In the genomic region with DNA sequence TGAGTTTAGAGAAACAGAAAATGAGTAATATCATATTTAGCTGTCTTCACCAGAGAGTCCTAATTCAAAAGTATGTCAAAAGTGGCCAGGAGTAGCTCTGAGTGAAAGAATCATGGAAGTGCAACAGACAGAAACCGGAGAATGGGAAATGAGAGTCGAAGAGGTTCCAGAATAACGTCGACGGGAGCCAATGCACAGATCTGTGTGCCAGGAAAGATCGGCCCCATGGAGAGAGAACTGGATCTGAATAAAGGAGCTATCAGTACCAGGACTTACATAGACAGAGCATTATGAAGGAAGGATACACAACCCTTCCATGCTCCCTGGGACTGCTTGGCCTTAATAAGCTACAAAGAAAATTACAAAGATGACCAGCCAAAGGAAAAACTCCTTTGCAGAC, we compare ENCODE assay signal across 18 mouse cellular contexts.
"Had no signal": no experiment of that assay in that cellular context is flagged by ENCODE, and none has a peak within 500 bp of the region (broad histone marks: within the 10 kb centered on the region; RNA-seq: fewer than 3 reads in every experiment).

No protein-coding gene starts in this region.

- H3K9me3 ChIP-seq: midbrain, embryonic 10.5 days; midbrain, embryonic 15.5 days; neural tube, embryonic 15.5 days had no signal

- H3K9ac ChIP-seq: lung, embryonic 14.5 days; midbrain, embryonic 13.5 days; midbrain, embryonic 15.5 days; neural tube, embryonic 13.5 days; neural tube, embryonic 15.5 days had no signal

- H3K4me1 ChIP-seq: midbrain, embryonic 10.5 days; midbrain, embryonic 13.5 days; midbrain, embryonic 15.5 days; neural tube, embryonic 13.5 days; neural tube, embryonic 15.5 days had no signal

- H3K27me3 ChIP-seq: midbrain, embryonic 13.5 days; midbrain, embryonic 15.5 days; neural tube, embryonic 13.5 days; neural tube, embryonic 15.5 days had no signal

- H3K4me3 ChIP-seq: midbrain, embryonic 10.5 days; midbrain, embryonic 13.5 days; midbrain, embryonic 15.5 days; myocyte; neural tube, embryonic 13.5 days; neural tube, embryonic 15.5 days had no signal

- H3K4me2 ChIP-seq: lung, embryonic 14.5 days; midbrain, embryonic 13.5 days; midbrain, embryonic 15.5 days; neural tube, embryonic 13.5 days; neural tube, embryonic 15.5 days had no signal

- DNase-seq: lung, adult 18-20 months; lung, embryonic 14.5 days; lung, postnatal 10 days; lung, postnatal 4 days; retina, postnatal 1 day; right cerebral cortex, adult 18-20 months; right cerebral cortex, postnatal 25 days; right cerebral cortex, postnatal 4 days; spleen, adult 18-20 months; thymus, adult 18-20 months; thymus, postnatal 14 days; thymus, postnatal 36 days had no signal

- H3K36me3 ChIP-seq: midbrain, embryonic 10.5 days; midbrain, embryonic 13.5 days; midbrain, embryonic 15.5 days; neural tube, embryonic 13.5 days; neural tube, embryonic 15.5 days had no signal

- ATAC-seq: midbrain, embryonic 13.5 days; midbrain, embryonic 15.5 days had no signal

- H3K27ac ChIP-seq: midbrain, embryonic 10.5 days; midbrain, embryonic 13.5 days; midbrain, embryonic 15.5 days; neural tube, embryonic 13.5 days; neural tube, embryonic 15.5 days had no signal
